Mouse (Mus musculus): Measurements from ENCODE around the gene Psme1. TPM values are rescaled to one million over a fixed set of nuclear protein-coding genes. Genes with fewer than 3 reads are reported as not detected.

Psme1 gene
- 223 and 235 TPM in 2 replicates for polyA plus RNA-seq (2014; fragmentation: Nextera tagmentation; extraction: Ambion mirVana)

GRCm38 (mm10) chr14:55577871-55578667, at the start of gene Psme1:
TSS of gene Psme1 (plus strand) at chr14:55578123.
- Histone ChIP-seq H3K4me1 (ENCODE audit: control insufficient read depth, insufficient read depth, low read length) (peaks cover 25% of the 10 kb centered on the region), H3K4me2 (peak within 1 kb of the TSS; percentile 93), H3K9me3 (replicated peaks; ENCODE audit: control insufficient read depth, low read length) (no peaks in the 10 kb centered on the region), H3K9ac (ENCODE audit: low read depth, low read length) (peak within 1 kb of the TSS; percentile 96), H3K27ac (ENCODE audit: low read depth, low read length) (peak within 1 kb of the TSS; percentile 83), H3K4me3 (ENCODE audit: low read depth, low read length) (peak within 1 kb of the TSS; percentile 88), H3K36me3 (ENCODE audit: control insufficient read depth, insufficient read depth, low read length) (peaks cover 9% of the 10 kb centered on the region; the same call in 1 of the 2 replicates), H3K27me3 (ENCODE audit: control insufficient read depth, insufficient read depth, low read length) (no peaks in the 10 kb centered on the region)
- WGBS (ENCODE audit: insufficient replicate concordance): 2% methylated on average over 32 of the region's 32 CpGs
- peak; percentile 76 for ATAC-seq (replicated peaks; ENCODE audit: insufficient number of reproducible peaks, low FRiP score, low TSS enrichment)

- no peak overlapping the region for H3K4me2 ChIP-seq
- WGBS (ENCODE audit: insufficient replicate concordance): 35% methylated on average over 6 of the region's 6 CpGs
- no peak for ATAC-seq (replicated peaks; ENCODE audit: insufficient number of reproducible peaks, low FRiP score, low TSS enrichment)
- H3K9me3 ChIP-seq (replicated peaks; ENCODE audit: control insufficient read depth, low read length): no peaks in the 10 kb centered on the region
- no peaks in the 10 kb centered on the region for H3K36me3 ChIP-seq (ENCODE audit: control insufficient read depth, insufficient read depth, low read length)
- no peak overlapping the region for H3K4me3 ChIP-seq (ENCODE audit: low read depth, low read length)
- peaks cover 6% of the 10 kb centered on the region for H3K4me1 ChIP-seq (ENCODE audit: control insufficient read depth, insufficient read depth, low read length)
- no peaks in the 10 kb centered on the region for H3K27me3 ChIP-seq (ENCODE audit: control insufficient read depth, insufficient read depth, low read length)
- H3K9ac ChIP-seq (ENCODE audit: low read depth, low read length): no peak overlapping the region
- no peak overlapping the region for H3K27ac ChIP-seq (ENCODE audit: low read depth, low read length)
Observed at GRCm38 (mm10) chr14:55536116-55536745, 41.7 kb upstream of the Psme1 start.

GRCm38 (mm10) chr14:55540067-55540786, 37.7 kb upstream of the Psme1 start, which contains the start of gene Pck2:
TSS of gene Pck2 (plus strand) at chr14:55540266.
- H3K4me1 ChIP-seq (ENCODE audit: control insufficient read depth, insufficient read depth, low read length): peaks cover 12% of the 10 kb centered on the region
- peak within 1 kb of the TSS; percentile 85 for H3K9ac ChIP-seq (ENCODE audit: low read depth, low read length)
- H3K36me3 ChIP-seq (ENCODE audit: control insufficient read depth, insufficient read depth, low read length): peaks cover under 1% of the 10 kb centered on the region; the same call in 1 of the 2 replicates
- H3K27me3 ChIP-seq (ENCODE audit: control insufficient read depth, insufficient read depth, low read length): no peaks in the 10 kb centered on the region
- WGBS (ENCODE audit: insufficient replicate concordance): 0% methylated on average over 32 of the region's 32 CpGs
- peak within 1 kb of the TSS; percentile 74 for H3K4me3 ChIP-seq (ENCODE audit: low read depth, low read length)
- H3K27ac ChIP-seq (ENCODE audit: low read depth, low read length): peak within 1 kb of the TSS; percentile 87
- H3K4me2 ChIP-seq: peak within 1 kb of the TSS; percentile 90
- ATAC-seq (replicated peaks; ENCODE audit: insufficient number of reproducible peaks, low FRiP score, low TSS enrichment): peak; percentile 94
- no peaks in the 10 kb centered on the region for H3K9me3 ChIP-seq (replicated peaks; ENCODE audit: control insufficient read depth, low read length)

DNA sequence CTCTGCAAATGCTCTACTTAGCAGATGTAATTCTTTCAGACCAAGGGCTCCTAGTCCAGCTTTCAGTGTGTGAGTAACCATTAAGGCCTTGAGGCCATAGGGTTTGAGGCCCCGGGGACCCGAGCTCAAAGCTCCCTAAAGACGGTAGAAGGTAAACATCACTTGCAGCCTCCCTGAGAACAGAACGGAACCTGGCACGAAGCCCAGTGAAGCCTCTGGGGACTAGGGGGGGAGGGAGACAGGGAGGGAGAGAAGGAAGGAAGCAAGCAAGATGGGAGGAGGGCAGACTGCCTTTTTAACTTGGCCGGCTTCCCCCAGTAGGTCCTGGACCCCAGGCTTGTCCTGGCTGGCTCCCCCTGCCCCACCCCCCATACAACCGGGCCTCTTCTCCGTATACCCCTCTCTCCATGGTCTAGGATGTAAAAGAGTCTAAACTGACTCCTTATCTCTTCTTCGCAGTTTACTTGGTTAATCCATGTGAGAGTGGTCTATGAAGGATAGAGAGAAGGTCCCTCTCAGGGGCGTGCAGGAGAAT, 37.1 kb upstream of the Psme1 start:
- ATAC-seq (replicated peaks; ENCODE audit: insufficient number of reproducible peaks, low FRiP score, low TSS enrichment): no peak
- Histone ChIP-seq H3K27ac (ENCODE audit: low read depth, low read length) (peak overlapping the region; percentile 87), H3K9me3 (replicated peaks; ENCODE audit: control insufficient read depth, low read length) (no peaks in the 10 kb centered on the region), H3K4me2 (peak overlapping the region; percentile 90), H3K4me3 (ENCODE audit: low read depth, low read length) (peak overlapping the region; percentile 74), H3K4me1 (ENCODE audit: control insufficient read depth, insufficient read depth, low read length) (peaks cover 12% of the 10 kb centered on the region), H3K36me3 (ENCODE audit: control insufficient read depth, insufficient read depth, low read length) (peaks cover 4% of the 10 kb centered on the region; the same call in 1 of the 2 replicates), H3K27me3 (ENCODE audit: control insufficient read depth, insufficient read depth, low read length) (no peaks in the 10 kb centered on the region), H3K9ac (ENCODE audit: low read depth, low read length) (peak overlapping the region; percentile 85)
- WGBS (ENCODE audit: insufficient replicate concordance): 3% methylated on average over 10 of the region's 10 CpGs

GRCm38 (mm10) chr14:55542268-55542667, 35.7 kb upstream of the Psme1 start:
- H3K4me1 ChIP-seq (ENCODE audit: control insufficient read depth, insufficient read depth, low read length): peaks cover 12% of the 10 kb centered on the region
- ATAC-seq (replicated peaks; ENCODE audit: insufficient number of reproducible peaks, low FRiP score, low TSS enrichment): no peak
- no peak overlapping the region for H3K4me2 ChIP-seq
- peaks cover 4% of the 10 kb centered on the region; the same call in 1 of the 2 replicates for H3K36me3 ChIP-seq (ENCODE audit: control insufficient read depth, insufficient read depth, low read length)
- H3K4me3 ChIP-seq (ENCODE audit: low read depth, low read length): no peak overlapping the region
- H3K27ac ChIP-seq (ENCODE audit: low read depth, low read length): no peak overlapping the region
- H3K9ac ChIP-seq (ENCODE audit: low read depth, low read length): no peak overlapping the region
- H3K27me3 ChIP-seq (ENCODE audit: control insufficient read depth, insufficient read depth, low read length): no peaks in the 10 kb centered on the region
- WGBS (ENCODE audit: insufficient replicate concordance): 96% methylated on average over 12 of the region's 12 CpGs
- H3K9me3 ChIP-seq (replicated peaks; ENCODE audit: control insufficient read depth, low read length): no peaks in the 10 kb centered on the region

DNA sequence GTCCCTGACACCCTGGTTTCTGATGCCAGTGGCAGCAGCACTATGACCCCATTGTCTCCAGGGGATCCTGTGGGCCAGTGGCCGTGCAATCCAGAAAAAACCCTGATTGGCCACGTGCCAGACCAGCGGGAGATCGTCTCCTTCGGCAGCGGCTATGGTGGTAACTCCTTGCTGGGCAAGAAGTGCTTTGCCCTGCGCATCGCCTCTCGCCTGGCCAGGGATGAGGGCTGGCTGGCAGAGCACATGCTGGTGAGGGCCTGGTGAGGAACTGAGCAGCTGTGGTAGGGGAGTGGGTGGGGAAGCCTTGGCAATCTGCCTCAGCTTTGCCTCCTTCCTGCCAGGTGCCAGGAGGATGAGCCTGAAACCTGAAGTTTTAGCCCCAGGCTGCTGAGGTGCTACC, 33.6 kb upstream of the Psme1 start:
- Histone ChIP-seq H3K4me2 (no peak overlapping the region), H3K27me3 (ENCODE audit: control insufficient read depth, insufficient read depth, low read length) (no peaks in the 10 kb centered on the region), H3K4me1 (ENCODE audit: control insufficient read depth, insufficient read depth, low read length) (peaks cover 12% of the 10 kb centered on the region), H3K36me3 (ENCODE audit: control insufficient read depth, insufficient read depth, low read length) (peaks cover 8% of the 10 kb centered on the region; the same call in 1 of the 2 replicates), H3K9ac (ENCODE audit: low read depth, low read length) (no peak overlapping the region), H3K9me3 (replicated peaks; ENCODE audit: control insufficient read depth, low read length) (no peaks in the 10 kb centered on the region), H3K27ac (ENCODE audit: low read depth, low read length) (no peak overlapping the region), H3K4me3 (ENCODE audit: low read depth, low read length) (no peak overlapping the region)
- no peak for ATAC-seq (replicated peaks; ENCODE audit: insufficient number of reproducible peaks, low FRiP score, low TSS enrichment)
- 84% methylated on average over 9 of the region's 9 CpGs for WGBS (ENCODE audit: insufficient replicate concordance)

DNA sequence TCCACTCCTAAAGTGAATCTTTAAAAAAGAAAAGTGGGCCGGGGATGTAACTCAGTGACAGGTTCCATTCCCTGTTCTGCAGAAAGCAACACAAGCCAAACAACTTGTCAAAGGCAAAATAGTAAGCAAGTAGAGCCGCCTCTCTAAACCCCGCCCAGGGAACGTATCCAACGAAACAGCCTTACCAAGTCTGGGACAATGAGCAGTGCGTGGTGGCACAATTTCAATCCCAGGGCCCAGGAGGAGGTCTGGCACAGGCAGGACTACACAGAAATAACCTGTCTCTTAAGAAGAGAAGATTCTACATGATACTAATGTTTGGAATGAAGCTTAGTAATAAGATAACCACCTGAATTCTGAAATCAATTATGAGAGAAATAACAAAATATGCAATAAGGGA, 27.7 kb upstream of the Psme1 start:
- WGBS (ENCODE audit: insufficient replicate concordance): 88% methylated on average over 6 of the region's 6 CpGs

DNA sequence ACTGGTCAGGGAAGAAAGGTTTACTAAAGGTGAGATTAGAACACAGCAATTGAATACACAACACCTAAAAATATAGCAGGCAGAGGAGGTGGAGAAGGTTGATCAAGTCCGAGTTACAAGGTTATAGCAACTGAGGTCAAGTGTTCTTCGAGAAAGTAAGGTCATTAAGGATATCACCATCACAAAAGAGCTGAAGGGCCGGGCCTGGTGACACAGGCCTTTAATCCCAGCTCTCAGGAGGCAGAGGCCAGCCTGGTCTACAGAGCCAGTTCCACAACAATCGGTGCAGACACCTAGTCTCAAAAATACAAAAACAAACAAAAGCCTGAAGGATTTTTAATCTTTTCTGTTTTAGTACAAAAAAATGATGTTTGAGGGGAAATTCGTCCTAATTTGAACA, 26.6 kb upstream of the Psme1 start:
- no peak overlapping the region for H3K27ac ChIP-seq (ENCODE audit: low read depth, low read length)
- H3K36me3 ChIP-seq (ENCODE audit: control insufficient read depth, insufficient read depth, low read length): peaks cover 4% of the 10 kb centered on the region; the same call in 1 of the 2 replicates
- H3K9ac ChIP-seq (ENCODE audit: low read depth, low read length): no peak overlapping the region
- H3K27me3 ChIP-seq (ENCODE audit: control insufficient read depth, insufficient read depth, low read length): no peaks in the 10 kb centered on the region
- H3K4me1 ChIP-seq (ENCODE audit: control insufficient read depth, insufficient read depth, low read length): no peaks in the 10 kb centered on the region
- no peak for ATAC-seq (replicated peaks; ENCODE audit: insufficient number of reproducible peaks, low FRiP score, low TSS enrichment)
- 67% methylated on average over 5 of the region's 5 CpGs for WGBS (ENCODE audit: insufficient replicate concordance)
- H3K9me3 ChIP-seq (replicated peaks; ENCODE audit: control insufficient read depth, low read length): no peaks in the 10 kb centered on the region
- no peak overlapping the region for H3K4me2 ChIP-seq
- no peak overlapping the region for H3K4me3 ChIP-seq (ENCODE audit: low read depth, low read length)

More for the DNA sequence above, 27.7 kb upstream of the Psme1 start:
- Histone ChIP-seq H3K4me3 (ENCODE audit: low read depth, low read length) (no peak overlapping the region), H3K9ac (ENCODE audit: low read depth, low read length) (no peak overlapping the region), H3K36me3 (ENCODE audit: control insufficient read depth, insufficient read depth, low read length) (peaks cover 8% of the 10 kb centered on the region; the same call in 1 of the 2 replicates), H3K9me3 (replicated peaks; ENCODE audit: control insufficient read depth, low read length) (no peaks in the 10 kb centered on the region), H3K27ac (ENCODE audit: low read depth, low read length) (no peak overlapping the region), H3K27me3 (ENCODE audit: control insufficient read depth, insufficient read depth, low read length) (no peaks in the 10 kb centered on the region), H3K4me2 (no peak overlapping the region), H3K4me1 (ENCODE audit: control insufficient read depth, insufficient read depth, low read length) (no peaks in the 10 kb centered on the region)
- no peak for ATAC-seq (replicated peaks; ENCODE audit: insufficient number of reproducible peaks, low FRiP score, low TSS enrichment)

All from heart, embryonic 11.5 days (tissue).